Mouse (Mus musculus): Measurements from ENCODE around the gene Mapkapk2.

The Mapkapk2 gene

GRCm38 (mm10) chr1:131020425-131021310, 77.0 kb downstream of the Mapkapk2 start:
- DNase-seq (ENCODE audit: low spot score in 2 of 2), result no peak

DNA sequence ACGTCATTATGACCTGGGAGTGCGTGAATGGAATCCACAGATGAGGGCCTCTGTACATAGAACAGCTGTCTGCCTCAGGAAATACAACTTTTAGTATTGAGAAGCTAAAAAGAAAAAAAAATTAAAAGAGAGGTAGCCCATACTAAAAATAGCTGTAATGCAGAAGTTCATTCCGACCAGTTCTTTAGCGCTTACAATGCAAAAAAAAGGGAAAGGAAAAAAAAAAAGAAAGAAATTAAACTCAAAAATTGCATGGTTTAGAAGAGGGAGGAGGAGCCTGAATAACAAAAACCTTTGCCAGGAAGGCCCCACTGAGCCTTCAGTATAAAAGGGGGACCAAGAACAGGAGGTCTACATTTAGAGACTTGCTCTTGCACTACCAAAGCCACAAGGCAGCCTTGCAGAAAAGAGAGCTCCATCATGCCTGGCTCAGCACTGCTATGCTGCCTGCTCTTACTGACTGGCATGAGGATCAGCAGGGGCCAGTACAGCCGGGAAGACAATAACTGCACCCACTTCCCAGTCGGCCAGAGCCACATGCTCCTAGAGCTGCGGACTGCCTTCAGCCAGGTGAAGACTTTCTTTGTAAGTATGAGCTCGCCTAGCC, 78.0 kb downstream of the Mapkapk2 start, which contains the start of gene Il10:
Gene Il10, plus strand, starts transcription at position 354 of the 607 bp plus-strand sequence.
- DNase-seq (ENCODE audit: low spot score in 2 of 2), result no peak

DNA sequence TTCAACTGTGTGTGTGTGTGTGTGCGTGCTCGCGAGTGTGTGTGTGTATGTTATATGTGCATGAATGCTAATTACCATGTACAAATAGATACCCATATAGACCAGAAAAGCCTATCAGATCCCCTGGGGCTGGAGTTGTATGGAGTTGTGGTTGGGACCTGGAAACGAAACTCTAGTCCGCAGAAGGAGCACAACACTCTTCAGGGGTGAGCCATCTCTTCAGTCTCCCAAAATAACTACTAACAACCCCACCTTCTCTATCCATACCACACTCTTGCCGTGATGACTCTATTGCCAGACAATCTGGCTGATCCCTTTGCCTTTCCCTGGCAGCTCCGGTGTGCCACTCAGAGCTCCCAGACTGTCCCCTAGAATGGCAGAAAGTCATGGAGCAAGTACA, 81.7 kb downstream of the Mapkapk2 start:
- DNase-seq (ENCODE audit: low spot score in 2 of 2), result no peak

- DNase-seq (ENCODE audit: low spot score in 2 of 2), result no peak
Measured at GRCm38 (mm10) chr1:131015281-131015680, 82.3 kb downstream of the Mapkapk2 start.

- no peak for DNase-seq (ENCODE audit: low spot score in 2 of 2)
Measured at GRCm38 (mm10) chr1:131013926-131014325, 83.7 kb downstream of the Mapkapk2 start.

DNA sequence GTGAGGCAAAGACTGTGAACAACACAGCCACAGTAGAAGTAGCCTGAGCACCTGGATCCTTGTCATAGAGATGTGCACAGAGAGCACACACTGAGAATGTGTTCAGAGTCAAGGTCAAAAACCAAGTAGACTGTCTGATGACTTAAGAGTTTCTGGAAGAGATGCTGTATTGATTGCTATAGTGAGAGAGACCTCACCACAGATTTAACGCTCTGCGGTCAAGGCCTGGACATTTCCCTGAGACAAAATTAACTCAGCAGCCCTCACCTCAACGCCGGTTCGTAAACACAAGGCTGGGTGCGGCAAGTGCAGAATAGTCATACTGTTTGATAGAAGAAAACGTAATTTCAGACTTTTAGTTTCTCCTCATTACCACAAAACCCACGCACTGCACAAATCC, 85.1 kb downstream of the Mapkapk2 start:
- DNase-seq (ENCODE audit: low spot score in 2 of 2), result no peak

DNA sequence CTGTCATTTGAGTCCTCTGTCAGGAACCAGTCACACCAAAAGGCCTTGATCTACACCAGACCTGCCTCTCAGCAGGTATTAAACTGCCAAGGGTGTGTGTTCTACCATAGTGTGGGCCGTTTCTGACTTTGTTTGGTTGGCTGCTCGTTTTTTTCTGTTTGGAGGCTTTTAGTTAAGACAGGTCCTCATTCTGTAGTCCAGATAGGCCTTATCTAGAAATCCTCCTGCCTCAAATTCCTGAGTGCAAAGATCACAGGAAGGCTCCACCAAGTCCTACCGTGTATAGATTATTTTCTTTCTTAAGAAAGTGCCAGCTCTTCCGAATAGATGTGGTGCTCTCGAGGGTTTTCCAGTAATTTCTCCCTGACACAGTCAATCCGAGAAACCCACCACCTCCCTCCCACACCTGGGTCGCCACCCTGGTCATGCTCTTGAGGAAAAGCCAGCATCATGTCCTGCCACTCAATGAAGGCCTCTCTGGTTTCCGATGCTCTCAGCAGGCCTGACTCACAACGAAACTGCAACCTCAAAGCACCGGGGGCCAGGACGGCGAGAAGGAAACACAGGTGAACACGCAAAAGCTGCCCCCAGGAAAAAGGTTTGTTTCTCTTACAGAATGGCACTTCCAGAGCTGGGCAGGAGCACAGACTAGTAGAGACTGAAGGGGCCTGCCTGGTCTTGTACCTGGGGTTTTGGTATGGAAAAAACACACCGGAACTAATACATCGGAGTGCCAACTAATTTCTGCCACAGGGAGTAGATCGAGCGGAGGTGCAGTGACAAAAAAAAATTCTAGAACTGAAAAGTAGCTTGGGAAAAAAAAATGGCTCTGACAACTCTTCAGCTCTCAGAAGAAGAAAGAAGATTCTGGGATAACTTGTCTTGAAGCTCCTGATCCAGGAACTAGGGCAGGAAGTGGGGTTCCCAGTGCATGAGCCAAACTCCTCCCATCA, 87.1 kb downstream of the Mapkapk2 start:
- no peak for DNase-seq (ENCODE audit: low spot score in 2 of 2)

DNA sequence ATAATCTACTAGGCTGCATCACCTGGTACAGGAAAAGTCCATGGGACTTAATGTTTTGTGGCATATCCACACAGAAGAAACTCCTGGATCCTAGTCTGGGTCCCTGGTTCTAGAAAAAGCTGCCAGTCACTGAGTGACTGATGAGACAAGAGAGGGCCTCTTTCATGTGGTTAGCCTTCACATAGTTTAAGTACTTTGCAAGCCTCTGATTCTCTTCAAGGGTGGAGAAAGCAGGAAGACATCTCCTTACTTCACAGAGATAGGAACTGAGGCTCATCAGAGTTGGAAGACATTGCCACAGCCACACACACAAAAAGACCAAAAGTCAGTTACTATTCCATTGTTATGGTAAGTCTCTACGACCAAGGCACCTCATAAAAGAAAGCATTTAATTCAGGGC, 91.6 kb downstream of the Mapkapk2 start:
- DNase-seq (ENCODE audit: low spot score in 2 of 2), result no peak
